Mouse (Mus musculus) limb, embryonic 11.5 days (tissue): Measurements from ENCODE around the gene Cldn22. TPM values are rescaled to one million over a fixed set of nuclear protein-coding genes. Genes with fewer than 3 reads are reported as not detected.

ENCODE experiments used
- ATAC-seq: fragments of 200-750 bp; cut with Nextera tagmentation; 2 replicates; pipeline ENCODE4 v1.8.0; 2017; ENCODE audit warnings: low read depth; ENCODE audit not compliant: insufficient number of reproducible peaks, low FRiP score, low TSS enrichment
- DNase-seq: peaks from one replicate; pipeline ENCODE4 v3.0.0-alpha.2; 2015; ENCODE audit warnings: low spot score
- H3K27ac ChIP-seq: fragments of 300-500 bp; sonication (generic); replicated peaks from 2 replicates; pipeline ENCODE4 v1.5.1; 2014; ENCODE audit warnings: low read depth, mild to moderate bottlenecking, low read length
- H3K27me3 ChIP-seq: fragments of 300-500 bp; sonication (generic); 2 replicates; pipeline ENCODE4 v1.6.1; 2014; ENCODE audit warnings: mild to moderate bottlenecking, low read length, mixed read lengths; ENCODE audit not compliant: control insufficient read depth, insufficient read depth
- H3K36me3 ChIP-seq: fragments of 300-500 bp; sonication (generic); 2 replicates; pipeline ENCODE4 v1.6.1; 2014; ENCODE audit warnings: mild to moderate bottlenecking, low read length, moderate library complexity, mixed read lengths; ENCODE audit not compliant: control insufficient read depth, insufficient read depth
- H3K4me1 ChIP-seq: fragments of 300-500 bp; sonication (generic); 2 replicates; pipeline ENCODE4 v1.6.1; 2014; ENCODE audit warnings: low read length, mixed read lengths; ENCODE audit not compliant: control insufficient read depth, insufficient read depth
- H3K4me2 ChIP-seq: fragments of 300-500 bp; sonication (generic); 2 replicates; pipeline ENCODE4 v1.6.1; 2014; ENCODE audit warnings: low read depth, mild to moderate bottlenecking, moderate library complexity; ENCODE audit not compliant: severe bottlenecking
- H3K4me3 ChIP-seq: fragments of 300-500 bp; sonication (generic); 2 replicates; pipeline ENCODE4 v1.5.1; 2014; ENCODE audit warnings: low read depth, low read length
- H3K9ac ChIP-seq: fragments of 300-500 bp; sonication (generic); 2 replicates; pipeline ENCODE4 v1.6.1; 2014; ENCODE audit warnings: mild to moderate bottlenecking, low read length
- H3K9me3 ChIP-seq: fragments of 300-500 bp; sonication (generic); 2 replicates; pipeline ENCODE4 v1.6.1; 2016; ENCODE audit warnings: low read length; ENCODE audit not compliant: control insufficient read depth
- WGBS: fragments of 180-500 bp; shearing (Covaris S2); extraction: QIAGEN DNeasy Blood & Tissue Kit; methylation state at CpG from one replicate; pipeline ENCODE4 v1.1.7; 2014; 5-methylcytosine and 5-hydroxymethylcytosine counted together
- polyA plus RNA-seq: library from polyadenylated mRNA; unstranded; fragments of >200 nt; fragmentation: Nextera tagmentation; extraction: Ambion mirVana; gene quantifications from 2 replicates; pipeline ENCODE4 v1.2.1, GENCODE M21; 2014

Cldn22 gene
- polyA plus RNA-seq, 1 experiment from 2014 or later: not detected

DNA sequence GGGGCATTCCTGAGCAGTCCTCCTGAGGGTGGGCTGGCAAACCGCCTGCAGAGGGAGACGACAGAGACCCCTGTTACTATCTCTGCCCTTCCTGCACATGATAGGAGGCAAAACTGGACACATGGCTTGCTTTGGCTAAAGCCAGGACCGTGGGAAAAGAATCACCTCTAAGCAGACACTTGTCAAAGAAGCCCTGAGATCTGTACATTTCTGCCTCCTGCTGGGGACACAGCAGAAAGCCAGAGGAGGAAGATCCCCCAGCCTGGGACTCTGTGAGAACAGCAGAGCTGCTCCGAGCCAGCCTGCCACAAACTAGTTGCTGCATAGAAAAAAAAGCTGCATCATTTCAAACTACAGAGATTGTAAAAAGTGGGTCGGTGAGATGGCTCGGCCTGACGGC lies 18.8 kb downstream of the Cldn22 start:
- peaks cover 10% of the 10 kb centered on the region for H3K36me3 ChIP-seq
- H3K9me3 ChIP-seq: no peaks in the 10 kb centered on the region
- no peak for DNase-seq
- H3K27ac ChIP-seq: no peak overlapping the region
- no peak for ATAC-seq
- 0 out of 2 replicates have a peak, but pooled peaks cover 4% of the 10 kb centered on the region for H3K4me1 ChIP-seq
- no peak overlapping the region for H3K4me2 ChIP-seq
- 82% methylated on average over 7 of the region's 7 CpGs for whole genome bisulfite sequencing
- H3K27me3 ChIP-seq: no peaks in the 10 kb centered on the region
- no peak overlapping the region for H3K9ac ChIP-seq
- H3K4me3 ChIP-seq: no peak overlapping the region

DNA sequence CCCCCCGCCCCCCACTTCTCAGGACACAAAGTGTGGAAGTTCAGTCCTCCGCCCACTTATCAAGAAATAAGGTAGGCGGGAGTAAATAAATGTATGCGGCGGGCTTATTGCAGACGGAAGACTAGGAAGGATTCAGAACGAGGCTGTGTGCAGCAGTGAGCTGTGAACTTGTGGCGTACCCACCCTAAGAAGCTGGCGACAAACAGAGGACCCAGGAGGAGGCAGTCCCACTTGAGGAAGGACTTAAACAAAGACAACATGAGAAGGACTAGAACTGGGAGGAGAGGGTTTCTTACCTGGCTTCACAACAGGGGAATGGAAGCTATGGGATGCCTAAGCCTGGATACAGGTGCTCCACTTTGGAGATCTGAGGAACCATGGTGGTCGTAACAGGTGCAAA lies 19.4 kb downstream of the Cldn22 start:
- Histone ChIP-seq H3K27me3 (no peaks in the 10 kb centered on the region), H3K4me1 (0 out of 2 replicates have a peak, but pooled peaks cover 4% of the 10 kb centered on the region), H3K9ac (no peak overlapping the region), H3K36me3 (peaks cover 12% of the 10 kb centered on the region), H3K4me2 (no peak overlapping the region), H3K27ac (no peak overlapping the region), H3K9me3 (no peaks in the 10 kb centered on the region), H3K4me3 (no peak overlapping the region)
- ATAC-seq: no peak
- DNase-seq: no peak
- WGBS: 95% methylated on average over 10 of the region's 10 CpGs

DNA sequence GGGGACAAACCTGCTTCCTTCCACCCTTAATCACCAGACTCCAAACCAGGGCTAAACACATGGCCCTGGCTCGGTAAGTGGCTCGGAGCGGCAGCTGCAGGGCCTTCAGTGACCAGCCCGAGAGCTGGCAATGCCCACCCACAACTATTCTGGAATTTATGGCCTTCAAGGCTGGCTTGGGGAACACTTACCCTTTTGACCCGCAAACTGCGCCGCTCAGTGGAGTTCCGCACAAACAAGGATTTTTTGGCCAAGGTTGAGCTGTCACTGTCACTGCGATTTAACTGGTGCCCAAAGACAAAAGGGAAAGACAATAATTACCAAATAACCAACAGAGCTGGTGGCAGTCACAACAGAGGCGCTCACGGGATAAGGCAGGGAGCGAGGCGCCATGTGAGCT lies 21.7 kb downstream of the Cldn22 start:
- Histone ChIP-seq H3K9ac (no peak overlapping the region), H3K9me3 (no peaks in the 10 kb centered on the region), H3K4me2 (no peak overlapping the region), H3K4me1 (0 out of 2 replicates have a peak, but pooled peaks cover 4% of the 10 kb centered on the region), H3K4me3 (no peak overlapping the region), H3K27me3 (no peaks in the 10 kb centered on the region), H3K36me3 (peaks cover 10% of the 10 kb centered on the region), H3K27ac (0 out of 2 replicates have a peak overlapping the region, but pooled peaks have one; percentile 15)
- WGBS: 59% methylated on average over 13 of the region's 13 CpGs
- ATAC-seq: no peak
- peak; percentile 41 for DNase-seq

DNA sequence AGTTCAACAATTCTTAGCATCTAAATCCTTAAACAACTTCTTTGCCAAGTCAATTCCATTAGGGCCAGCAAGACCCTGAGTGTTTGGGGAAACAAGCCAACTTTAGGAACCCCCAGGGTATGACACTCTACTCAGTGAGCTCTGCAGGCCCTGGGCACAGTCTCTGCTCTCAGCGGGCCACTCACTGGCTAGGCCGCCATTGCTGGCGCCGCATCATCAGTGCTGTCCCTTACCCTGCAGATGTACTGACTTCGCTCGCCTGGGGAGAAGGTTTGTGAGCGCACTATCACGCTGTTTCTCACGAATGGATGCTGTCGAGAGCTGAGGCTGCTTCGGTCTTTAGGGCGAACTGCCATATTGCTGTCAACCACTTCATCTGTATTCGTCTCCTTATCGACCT lies 22.9 kb downstream of the Cldn22 start:
- peaks cover 10% of the 10 kb centered on the region for H3K36me3 ChIP-seq
- 96% methylated on average over 14 of the region's 14 CpGs for WGBS
- no peak for DNase-seq

DNA sequence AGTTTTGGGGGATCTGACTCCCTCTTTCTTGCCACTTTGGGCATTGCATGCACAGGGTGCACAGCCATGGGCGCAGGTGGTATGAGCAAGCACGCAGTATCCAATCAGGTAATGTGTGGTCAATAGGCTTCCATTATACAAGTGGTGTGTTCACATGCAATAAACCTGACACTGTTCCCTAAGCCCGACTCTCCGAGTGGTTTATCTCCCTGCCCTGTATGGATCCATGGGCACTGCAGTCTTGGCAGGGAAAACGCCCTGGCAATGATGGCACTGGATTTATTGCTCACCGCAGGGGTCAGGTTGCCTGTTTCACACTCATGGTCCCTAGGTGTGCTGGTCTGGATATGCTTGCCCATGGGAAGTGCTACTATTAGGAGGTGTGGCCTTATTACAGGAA lies 23.6 kb downstream of the Cldn22 start:
- ATAC-seq: no peak
- no peak overlapping the region for H3K4me2 ChIP-seq
- no peak overlapping the region for H3K9ac ChIP-seq
- no peaks in the 10 kb centered on the region for H3K9me3 ChIP-seq
- H3K27me3 ChIP-seq: no peaks in the 10 kb centered on the region
- no peak for DNase-seq
- no peak overlapping the region for H3K27ac ChIP-seq
- peaks cover 18% of the 10 kb centered on the region for H3K4me1 ChIP-seq
- no peak overlapping the region for H3K4me3 ChIP-seq
- H3K36me3 ChIP-seq: peaks cover 10% of the 10 kb centered on the region
- 97% methylated on average over 6 of the region's 6 CpGs for WGBS

More for the DNA sequence above, 22.9 kb downstream of the Cldn22 start:
- H3K4me3 ChIP-seq: no peak overlapping the region
- H3K27ac ChIP-seq: no peak overlapping the region
- no peak overlapping the region for H3K4me2 ChIP-seq
- peaks cover 11% of the 10 kb centered on the region for H3K4me1 ChIP-seq
- no peak for ATAC-seq
- H3K9me3 ChIP-seq: no peaks in the 10 kb centered on the region
- H3K27me3 ChIP-seq: no peaks in the 10 kb centered on the region
- H3K9ac ChIP-seq: no peak overlapping the region

DNA sequence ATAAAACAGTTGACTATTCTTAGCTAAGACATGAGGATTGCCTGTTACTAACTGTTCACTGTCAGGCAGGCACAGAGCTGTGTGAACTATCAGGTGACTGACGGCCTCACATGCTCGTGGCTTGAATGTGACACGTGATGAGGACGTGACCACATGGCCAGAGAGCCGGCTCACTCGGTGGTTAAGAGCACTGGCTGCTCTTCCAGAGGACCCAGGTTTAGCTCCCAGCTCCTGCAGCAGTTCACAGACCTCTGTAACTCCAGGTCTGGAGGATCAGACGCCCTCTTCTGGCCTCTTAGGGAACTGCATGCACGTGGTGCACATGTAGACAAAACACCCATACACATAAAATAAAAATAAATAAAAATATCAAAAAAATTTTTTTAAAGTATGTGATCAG lies 25.6 kb downstream of the Cldn22 start:
- Histone ChIP-seq H3K36me3 (peaks cover 10% of the 10 kb centered on the region), H3K4me2 (no peak overlapping the region), H3K4me1 (peaks cover 21% of the 10 kb centered on the region), H3K9me3 (no peaks in the 10 kb centered on the region), H3K9ac (no peak overlapping the region), H3K27ac (no peak overlapping the region), H3K27me3 (no peaks in the 10 kb centered on the region), H3K4me3 (no peak overlapping the region)
- ATAC-seq (no peak), DNase-seq (no peak)
- 81% methylated on average over 8 of the region's 8 CpGs for WGBS

DNA sequence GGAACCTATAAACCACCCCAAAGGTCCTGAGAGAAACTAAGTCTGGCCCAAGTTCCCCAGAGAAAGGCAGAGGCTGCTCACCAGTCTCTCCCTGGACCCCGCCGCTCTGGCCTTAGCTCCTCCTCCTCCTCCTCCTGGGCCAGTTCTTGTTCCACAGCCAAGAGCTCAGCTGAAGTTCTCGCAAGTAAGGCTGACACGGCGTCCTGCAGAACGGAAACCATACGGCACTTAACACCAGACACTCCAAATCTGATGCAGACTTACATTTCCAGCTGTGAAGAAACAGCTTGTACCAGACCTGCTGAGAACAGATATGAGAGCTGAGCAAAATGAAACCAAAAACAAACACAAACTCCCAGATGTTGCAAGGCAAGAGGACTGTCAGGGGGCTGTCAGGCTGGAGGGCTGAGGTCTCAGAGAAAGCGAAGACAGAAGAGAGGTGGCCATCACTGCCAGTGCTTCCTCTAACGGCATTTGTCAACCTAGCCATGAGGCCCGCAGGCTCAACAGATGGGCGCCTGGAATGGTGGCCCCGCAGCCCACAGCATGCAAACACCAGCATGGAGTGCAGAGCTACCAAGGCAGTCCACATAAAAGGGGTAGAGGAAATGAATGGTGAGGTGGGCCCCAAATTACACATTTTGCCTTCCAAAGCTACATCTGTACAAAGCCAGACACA lies 27.7 kb downstream of the Cldn22 start:
- H3K36me3 ChIP-seq: peaks cover 10% of the 10 kb centered on the region
- no peaks in the 10 kb centered on the region for H3K27me3 ChIP-seq
- H3K9me3 ChIP-seq: no peaks in the 10 kb centered on the region
- H3K4me2 ChIP-seq: peak overlapping the region; percentile 36
- H3K4me3 ChIP-seq: no peak overlapping the region
- ATAC-seq (peak; percentile 40; the same call in 1 of the 2 replicates), DNase-seq (peak; percentile 59)
- 24% methylated on average over 12 of the region's 12 CpGs for WGBS
- no peak overlapping the region for H3K9ac ChIP-seq
- H3K4me1 ChIP-seq: peaks cover 17% of the 10 kb centered on the region
- H3K27ac ChIP-seq: peak overlapping the region; percentile 74

DNA sequence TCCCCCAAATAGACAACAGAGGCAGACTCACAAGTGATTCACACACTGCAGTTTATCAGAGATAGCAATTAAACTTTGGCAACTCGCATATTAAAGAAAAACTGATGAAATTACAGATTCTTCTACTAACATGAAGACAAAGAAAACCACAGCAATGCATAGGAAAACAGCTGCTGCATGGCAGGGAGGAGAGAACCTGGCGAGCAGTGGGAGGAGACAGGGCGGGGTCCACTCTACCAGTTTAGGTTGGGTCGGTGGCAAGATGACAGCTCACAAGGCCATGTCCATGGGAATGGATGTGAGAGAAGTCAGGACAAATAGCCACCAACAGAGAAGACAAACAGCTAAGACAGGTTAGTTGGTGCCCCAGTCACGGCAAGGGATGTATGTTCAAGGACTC lies 28.5 kb downstream of the Cldn22 start:
- H3K4me3 ChIP-seq: no peak overlapping the region
- no peaks in the 10 kb centered on the region for H3K9me3 ChIP-seq
- ATAC-seq (no peak), DNase-seq (no peak)
- H3K36me3 ChIP-seq: peaks cover 12% of the 10 kb centered on the region
- no peaks in the 10 kb centered on the region for H3K27me3 ChIP-seq
- H3K4me2 ChIP-seq: peak overlapping the region; percentile 36
- no peak overlapping the region for H3K27ac ChIP-seq
- H3K4me1 ChIP-seq: peaks cover 17% of the 10 kb centered on the region
- H3K9ac ChIP-seq: no peak overlapping the region
- 82% methylated on average over 5 of the region's 5 CpGs for WGBS

DNA sequence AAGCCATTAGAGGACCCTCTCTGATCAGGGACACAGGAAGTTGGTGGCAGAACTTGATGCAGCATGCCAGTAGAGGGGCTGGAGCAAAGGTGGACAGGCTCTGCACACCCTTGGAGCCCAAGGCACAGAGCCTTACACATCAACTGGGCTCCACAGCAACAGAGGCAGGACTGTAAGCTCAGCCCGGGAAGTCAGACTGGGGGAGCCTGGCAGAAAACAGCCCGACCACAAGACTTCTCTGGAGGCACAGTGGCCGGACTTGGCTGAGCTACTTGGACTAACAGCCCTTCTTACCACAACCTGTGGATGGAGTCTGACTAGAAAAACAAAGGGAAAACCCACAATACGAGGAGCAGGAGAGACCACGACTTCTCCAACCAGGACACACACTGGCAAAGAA lies 29.1 kb downstream of the Cldn22 start:
- peaks cover 9% of the 10 kb centered on the region for H3K36me3 ChIP-seq
- H3K4me2 ChIP-seq: no peak overlapping the region
- no peak overlapping the region for H3K27ac ChIP-seq
- ATAC-seq: no peak
- H3K4me1 ChIP-seq: peaks cover 17% of the 10 kb centered on the region
- H3K4me3 ChIP-seq: no peak overlapping the region
- H3K27me3 ChIP-seq: no peaks in the 10 kb centered on the region
- H3K9ac ChIP-seq: no peak overlapping the region
- H3K9me3 ChIP-seq: no peaks in the 10 kb centered on the region
- no peak for DNase-seq
- WGBS: 91% methylated on average over 5 of the region's 5 CpGs
